Mouse (Mus musculus) telencephalon, adult 2 months (tissue): Measurements from ENCODE around the gene Rmi2.
A peak's percentile ranks its signal among the peaks of the same experiment; 100 is the strongest.
"Not testable (repeated sequence)": the region's sequence is repeated elsewhere in the genome, so short reads cannot be mapped to it uniquely, and the experiment has no call there.

Source experiments
- DNase-seq: peaks from one replicate; pipeline ENCODE4 v3.0.0-alpha.2; 2011; ENCODE audit warnings: low read depth, low spot score

Rmi2 gene

GRCm38 (mm10) chr16:10827269-10827668 lies 7.6 kb upstream of the Rmi2 start:
- DNase-seq, result no peak

DNA sequence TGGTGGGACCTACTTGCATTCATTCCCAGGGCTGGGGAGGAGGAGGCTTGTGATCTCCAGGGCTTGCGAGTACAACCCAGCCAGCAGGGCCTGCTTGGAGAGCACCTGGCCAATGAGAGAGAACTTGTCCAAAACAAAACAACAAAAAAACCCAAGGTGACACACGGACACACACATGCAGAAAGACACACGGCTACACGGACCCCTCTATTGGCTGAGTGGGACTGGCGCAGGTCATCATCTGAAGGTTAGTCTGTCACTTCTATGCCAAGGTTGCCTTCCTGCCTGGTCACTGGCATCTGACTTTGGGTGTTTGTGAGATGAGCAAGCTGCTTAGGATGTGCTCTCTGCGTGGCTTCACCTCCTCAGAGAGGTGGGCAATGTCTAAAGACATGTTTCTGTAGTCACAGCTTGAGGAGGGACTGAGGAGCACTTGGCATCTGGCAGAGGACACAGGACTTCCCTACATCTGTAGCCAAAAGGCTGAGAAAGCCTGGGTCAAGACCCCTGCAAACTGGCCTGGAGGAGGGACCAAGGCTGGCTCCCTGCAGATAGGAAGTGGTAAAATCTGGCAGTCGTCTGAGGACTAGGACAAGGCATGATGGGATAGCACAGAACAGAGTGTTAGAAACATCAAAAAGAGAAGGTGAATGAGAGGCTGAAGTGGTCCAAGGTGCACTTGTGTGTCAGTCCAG lies 6.9 kb upstream of the Rmi2 start:
- DNase-seq, result no peak

- DNase-seq, result no peak
Observed at GRCm38 (mm10) chr16:10828461-10828805, 6.4 kb upstream of the Rmi2 start.

GRCm38 (mm10) chr16:10834542-10834910 lies 333 bp upstream of the Rmi2 start:
- DNase-seq, result no peak

- DNase-seq, result no peak
Observed at GRCm38 (mm10) chr16:10836388-10836787, 1.5 kb downstream of the Rmi2 start.

- DNase-seq, result no peak
Observed at GRCm38 (mm10) chr16:10837250-10837649, 2.4 kb downstream of the Rmi2 start.

DNA sequence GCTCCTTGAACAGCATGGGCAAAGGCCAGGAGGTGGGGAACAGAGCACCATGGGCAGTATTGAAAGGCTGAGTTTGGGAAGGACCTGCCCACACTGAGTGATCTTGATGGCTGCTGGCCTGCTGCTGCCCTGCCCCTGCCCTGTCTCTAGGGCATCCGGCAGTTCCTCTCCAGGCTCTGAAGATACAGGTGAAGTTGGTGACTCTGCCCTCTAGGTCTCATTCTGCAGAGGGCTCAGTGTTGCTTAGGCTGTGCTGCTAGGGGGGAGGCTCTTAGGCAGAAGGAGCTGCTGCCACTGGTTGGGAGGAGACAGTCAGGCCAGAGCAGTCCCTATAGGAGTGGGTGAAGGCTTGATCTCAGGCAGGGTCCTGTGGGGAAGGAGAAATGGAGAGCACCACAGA lies 3.0 kb downstream of the Rmi2 start:
- no peak for DNase-seq

GRCm38 (mm10) chr16:10838487-10839245 lies 3.8 kb downstream of the Rmi2 start:
- no peak for DNase-seq

DNA sequence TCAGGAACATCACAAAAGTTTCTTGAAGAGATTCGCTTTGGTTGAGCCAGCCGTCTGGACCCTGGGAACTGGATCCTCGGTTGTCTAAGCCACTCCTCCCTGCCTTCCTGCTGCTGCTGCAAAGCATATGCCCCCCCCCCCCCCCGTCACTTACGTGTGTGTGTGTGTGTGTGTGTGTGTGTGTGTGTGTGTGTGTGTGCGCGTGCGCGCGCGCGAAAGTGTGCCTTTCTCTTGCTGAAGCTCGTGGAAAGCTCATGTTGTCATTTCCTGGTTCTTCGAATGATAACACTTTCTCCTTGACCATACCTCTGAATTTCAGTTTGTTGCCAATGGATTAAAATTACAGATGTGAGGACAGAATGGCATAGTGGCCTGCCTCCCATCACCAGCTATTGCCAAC lies 5.2 kb downstream of the Rmi2 start:
- no peak for DNase-seq

DNA sequence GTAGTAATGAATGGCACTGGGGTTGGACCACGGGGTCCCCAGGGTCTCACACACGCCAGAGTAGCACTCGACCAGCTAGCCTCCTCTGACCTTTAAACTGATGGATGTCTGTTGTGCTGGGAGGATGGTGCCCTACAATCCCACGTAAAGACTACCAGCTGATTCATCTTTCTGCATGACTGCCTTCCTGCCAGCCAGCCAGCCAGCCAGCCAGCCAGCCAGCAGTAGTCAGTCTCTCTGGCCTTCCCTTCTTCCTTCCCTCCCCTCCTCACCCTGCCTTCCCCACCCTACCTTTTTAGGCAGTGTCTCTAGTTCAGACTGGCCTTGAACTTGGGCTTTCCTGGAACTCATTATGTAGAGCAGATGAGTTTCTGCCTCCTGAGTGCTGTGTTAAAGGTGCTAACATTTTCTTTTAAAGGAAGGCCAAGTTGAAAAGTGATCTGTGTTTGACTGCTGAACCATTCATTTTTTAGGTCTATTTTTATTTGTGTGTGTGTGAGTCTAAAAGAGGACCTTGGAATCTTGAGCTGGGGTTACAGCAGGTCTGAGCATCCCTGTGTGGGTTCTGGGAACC lies 7.5 kb downstream of the Rmi2 start:
- no peak for DNase-seq

DNA sequence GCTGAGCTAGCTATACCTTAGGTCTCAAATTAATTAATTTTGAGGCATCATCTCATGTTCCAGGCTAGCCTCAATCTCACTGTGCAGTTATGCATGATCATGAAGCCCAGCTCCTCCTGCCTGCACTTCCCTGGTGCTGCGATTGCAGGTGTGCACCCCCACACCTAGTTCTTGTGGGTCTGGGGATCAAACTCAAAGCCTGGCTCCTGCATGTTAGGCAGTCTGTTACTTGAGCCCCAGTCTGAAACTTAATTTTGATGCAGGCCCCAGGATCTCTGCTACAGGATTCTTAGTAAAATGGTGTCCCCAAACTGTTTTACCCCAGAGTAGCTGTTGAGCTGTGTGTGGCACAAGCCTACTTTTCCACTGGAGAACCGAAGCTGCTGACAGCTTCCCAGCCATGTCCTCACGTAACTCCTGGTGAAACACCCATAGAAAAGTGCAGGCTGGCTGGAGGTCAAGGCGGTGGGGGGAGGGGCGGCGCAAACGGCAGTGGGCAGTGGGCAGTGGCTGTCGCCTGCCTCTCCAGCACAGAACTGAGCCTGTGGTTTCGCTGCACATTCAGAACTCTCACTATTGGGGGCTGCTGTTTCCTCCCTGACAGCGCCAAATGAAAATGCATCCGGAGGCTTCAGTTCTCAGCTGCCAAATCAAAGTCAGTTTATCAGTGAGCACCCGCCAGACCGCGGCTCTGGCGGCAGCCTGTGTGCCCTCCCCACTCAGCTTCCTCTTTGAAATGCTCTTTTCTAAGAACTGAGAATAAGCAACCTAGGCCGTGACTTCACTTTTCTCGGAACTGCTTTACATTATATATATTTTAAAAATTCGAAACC lies 8.8 kb downstream of the Rmi2 start:
- no peak for DNase-seq

DNA sequence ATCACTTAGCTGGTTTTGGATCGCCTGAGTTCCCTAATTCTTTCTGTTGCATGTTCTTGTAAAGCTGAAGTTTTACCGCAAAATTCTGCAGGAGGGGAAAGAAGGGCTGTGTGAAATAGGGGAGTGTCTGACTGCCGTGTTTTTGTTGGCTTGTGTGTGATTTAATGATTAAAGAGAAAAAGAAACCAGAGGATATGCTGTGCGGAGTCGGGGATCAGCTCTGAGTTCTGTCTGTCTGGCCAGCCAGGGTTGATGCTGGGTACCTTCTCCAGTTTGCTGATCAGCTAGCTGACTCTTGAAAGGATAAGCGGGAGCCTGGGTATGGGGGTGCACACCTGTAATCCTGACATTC lies 9.4 kb downstream of the Rmi2 start:
- DNase-seq, result no peak

- no peak for DNase-seq
Observed at GRCm38 (mm10) chr16:10845952-10846351, 11.1 kb downstream of the Rmi2 start.

DNA sequence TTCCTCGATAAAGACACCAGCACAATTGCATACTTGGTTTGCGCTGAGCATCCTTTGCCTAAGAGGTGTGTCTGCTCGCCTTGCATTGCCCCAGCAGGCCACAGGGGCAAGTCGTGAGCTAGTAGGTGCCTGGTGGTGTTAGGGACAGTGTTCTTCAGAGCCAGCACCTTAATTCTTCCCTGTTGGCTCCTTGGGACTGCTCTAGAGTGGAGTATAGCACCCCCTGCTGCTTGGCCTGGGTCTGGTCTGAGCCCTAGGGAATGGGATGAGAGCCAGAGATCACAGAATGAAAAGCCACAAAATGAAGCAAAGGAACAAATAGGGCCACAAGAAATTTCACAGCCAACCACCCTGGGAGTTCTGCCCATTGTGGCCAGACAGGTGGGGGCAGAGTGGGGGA lies 11.6 kb downstream of the Rmi2 start:
- DNase-seq, result peak; percentile 16

DNA sequence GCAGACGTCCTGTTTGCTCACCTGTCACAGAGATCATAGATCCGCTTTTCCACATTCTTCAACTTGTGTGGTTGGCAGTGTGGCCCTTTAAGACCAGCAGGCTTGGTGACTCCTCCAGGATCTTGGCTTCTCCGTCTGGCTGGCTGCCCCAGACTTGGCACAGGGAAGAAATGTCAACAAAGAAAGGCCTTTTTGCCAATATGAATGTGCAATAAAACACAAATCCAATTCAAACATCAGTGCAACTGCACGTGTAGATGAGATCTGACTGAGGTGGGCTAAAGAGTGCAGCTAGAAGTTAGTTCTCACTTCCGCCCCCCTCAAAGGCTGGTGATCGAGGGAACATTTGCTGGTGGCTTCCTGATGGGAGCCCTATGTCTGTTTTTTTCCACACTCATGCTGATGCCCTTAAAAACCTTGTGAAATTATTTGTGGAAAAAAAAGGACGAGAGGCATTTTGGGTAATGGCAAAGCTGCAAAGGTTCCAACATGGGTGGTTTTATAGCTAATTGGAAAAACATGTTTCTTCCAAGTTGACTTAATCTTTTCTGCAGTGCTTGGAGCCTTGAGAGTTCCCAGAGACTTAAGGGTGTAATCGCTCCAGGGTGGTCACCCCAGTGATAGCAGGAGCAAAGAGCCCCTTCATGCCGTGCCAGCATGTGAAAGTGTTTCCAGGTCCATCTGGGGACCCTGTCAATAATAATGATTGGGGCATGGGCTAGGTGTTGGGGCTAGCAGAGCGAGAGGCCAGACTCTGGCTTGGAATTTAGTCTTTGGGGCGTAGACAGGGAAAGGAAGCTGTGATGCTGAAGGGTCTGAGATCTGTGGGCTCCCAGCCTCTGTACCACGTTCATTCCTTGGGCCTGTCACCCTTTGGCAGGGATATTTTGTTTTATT lies 15.4 kb downstream of the Rmi2 start:
- no peak for DNase-seq

DNA sequence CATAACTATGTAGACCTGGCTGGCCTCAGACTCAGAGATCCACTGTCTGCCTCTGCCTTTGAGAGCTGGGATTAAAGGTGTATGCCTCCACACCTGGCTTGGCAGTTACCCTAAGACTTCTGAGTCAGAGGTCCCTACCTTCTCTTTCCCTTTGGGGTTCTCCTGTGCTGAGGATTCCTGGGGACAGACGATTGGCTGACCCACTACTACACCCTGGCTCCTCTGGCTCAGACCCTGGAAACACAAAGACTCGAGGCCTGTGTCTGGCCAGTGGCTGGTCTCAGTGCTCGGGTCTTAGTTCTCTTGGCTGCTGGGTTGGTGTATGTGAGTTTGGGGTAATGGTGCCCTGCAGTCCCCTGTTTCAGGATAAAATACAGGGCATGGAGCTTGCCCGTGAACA lies 16.0 kb downstream of the Rmi2 start:
- no peak for DNase-seq

- not testable (repeated sequence) for DNase-seq
Observed at GRCm38 (mm10) chr16:10852216-10852615, 17.4 kb downstream of the Rmi2 start.

DNA sequence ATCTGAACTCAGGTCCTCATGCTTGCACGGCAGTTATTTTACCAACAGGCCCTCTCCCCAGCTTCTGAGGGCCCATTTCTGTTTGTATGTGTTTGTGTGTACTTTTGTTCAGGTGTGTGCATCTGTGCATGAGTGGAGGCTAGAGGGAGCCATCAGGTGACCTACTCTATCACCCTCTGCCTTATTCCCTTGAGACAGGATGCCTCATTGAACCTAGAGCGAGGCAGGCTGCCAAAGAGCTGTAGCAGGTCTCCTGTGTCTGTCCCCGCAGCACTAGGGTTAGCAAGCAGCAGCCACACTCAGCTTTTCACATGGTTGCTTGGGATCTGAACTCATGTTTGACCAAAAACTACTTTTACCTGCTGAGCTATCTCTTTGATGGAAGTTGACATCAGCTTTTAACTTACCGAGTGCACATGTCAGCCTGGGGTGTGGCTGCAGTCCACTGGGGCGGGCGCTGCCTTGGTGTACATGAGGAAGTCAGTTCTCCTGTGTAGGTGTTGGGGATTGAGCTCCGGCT lies 24.9 kb downstream of the Rmi2 start:
- no peak for DNase-seq

DNA sequence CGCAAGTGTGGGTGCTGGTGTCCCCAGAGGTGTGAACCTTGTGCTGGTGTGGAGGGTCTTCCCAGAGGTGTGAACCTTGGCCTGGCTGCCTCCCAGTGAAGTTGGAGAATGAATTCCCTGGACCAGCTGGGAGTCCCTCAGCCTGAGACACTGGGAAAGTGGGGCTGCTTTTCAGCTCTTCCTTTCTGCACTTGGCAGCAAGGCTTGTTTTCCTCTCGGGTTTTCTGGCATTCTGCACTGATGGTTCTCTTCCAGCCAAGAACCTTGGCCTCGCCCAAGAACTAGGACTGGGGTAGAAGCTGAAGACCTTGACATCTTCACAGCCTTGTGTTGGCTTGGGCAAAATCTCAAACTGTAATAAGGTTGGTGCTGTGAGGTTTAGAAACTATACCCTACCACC lies 26.5 kb downstream of the Rmi2 start:
- no peak for DNase-seq

- DNase-seq, result no peak
Observed at GRCm38 (mm10) chr16:10864833-10865591, 30.2 kb downstream of the Rmi2 start.
